Mouse (Mus musculus) liver, postnatal 0 days (tissue): ENCODE data around the gene Zyg11b.

Experiments
- CTCF ChIP-seq: sonication (generic); IDR thresholded peaks from 2 replicates; pipeline ENCODE4 v1.5.1; 2016; ENCODE audit warnings: antibody characterized with exemption, low read depth
- EP300 ChIP-seq: IDR thresholded peaks from 2 replicates; pipeline ENCODE4 v1.6.1; 2016; ENCODE audit warnings: antibody characterized with exemption, low read depth, mild to moderate bottlenecking

GRCm38 (mm10) chr4:108336765-108337164, 35.9 kb upstream of the Zyg11b start:
- TF ChIP-seq EP300 (no peak), CTCF (no peak)
